ENCODE assay signal across 10 mouse cellular contexts in the genomic region with DNA sequence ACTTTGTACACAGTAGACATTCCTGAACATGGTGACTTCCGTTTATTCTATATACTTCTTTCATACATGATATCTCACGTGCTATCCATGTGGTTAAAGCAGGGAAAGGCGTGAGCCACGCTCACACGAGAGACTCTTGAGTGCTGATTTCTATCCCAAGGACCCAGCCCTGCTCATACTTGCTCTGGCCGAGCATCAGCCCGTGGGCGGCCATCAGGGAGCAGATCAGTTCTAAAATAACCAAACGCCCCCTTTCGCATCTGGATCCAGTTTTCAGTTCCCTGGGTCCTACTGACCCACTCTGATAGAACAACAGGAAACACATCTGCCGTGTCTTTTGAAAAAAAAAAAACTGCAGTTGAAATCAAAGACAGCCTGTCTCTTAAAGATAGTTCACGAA. TPM values are rescaled to one million over a fixed set of nuclear protein-coding genes. Genes with fewer than 3 reads are reported as not detected.
DNase-seq lines count a peak whose midpoint lies in the region; ATAC-seq lines count a peak whose summit lies in the region.
"Had no signal": no experiment of that assay in that cellular context is flagged by ENCODE, and none has a peak within 500 bp of the region (broad histone marks: within the 10 kb centered on the region; RNA-seq: fewer than 3 reads in every experiment).

No protein-coding gene starts in this region.

- H3K9me3 ChIP-seq in hindbrain, embryonic 14.5 days (ENCODE audit: control insufficient read depth, low read length): no peaks in the 10 kb centered on the region
- H3K9me3 ChIP-seq: midbrain, embryonic 12.5 days had no signal

- 85% methylated on average over 12 of the region's 12 CpGs for WGBS in hindbrain, embryonic 14.5 days

- peak; percentile 17 for DNase-seq in kidney, postnatal 10 days
- DNase-seq in kidney, adult 8-10 months: no peak
- peak; percentile 54 for DNase-seq in gastrocnemius, postnatal 25 days
- no peak for DNase-seq in hindbrain, embryonic 14.5 days (ENCODE audit: low spot score)
- peak; percentile 49 for DNase-seq in skeletal muscle tissue, adult 2 months (ENCODE audit: low read depth, low spot score)
- DNase-seq in left cerebral cortex, adult 8-10 months (ENCODE audit: low spot score in 2 of 2): no peak
- no peak for DNase-seq in cerebellum, adult 11 months
- no peak for DNase-seq in cerebellum, postnatal 25 days
- DNase-seq: thymus, adult 18-20 months had no signal

- H3K9ac ChIP-seq in hindbrain, embryonic 14.5 days: no peak overlapping the region
- H3K9ac ChIP-seq: midbrain, embryonic 12.5 days had no signal

- H3K36me3 ChIP-seq in hindbrain, embryonic 14.5 days (replicated peaks; ENCODE audit: control insufficient read depth, insufficient read depth): no peaks in the 10 kb centered on the region
- H3K36me3 ChIP-seq: midbrain, embryonic 12.5 days had no signal

- H3K4me1 ChIP-seq in hindbrain, embryonic 14.5 days (replicated peaks; ENCODE audit: control insufficient read depth, insufficient read depth, low read length): 0 out of 2 replicates have a peak, but pooled peaks cover 7% of the 10 kb centered on the region

- no peaks in the 10 kb centered on the region for H3K27me3 ChIP-seq in hindbrain, embryonic 14.5 days (ENCODE audit: control insufficient read depth, insufficient read depth, low read length)
- H3K27me3 ChIP-seq: midbrain, embryonic 12.5 days had no signal

- no peak overlapping the region for H3K4me3 ChIP-seq in hindbrain, embryonic 14.5 days (replicated peaks; ENCODE audit: low read length)
- H3K4me3 ChIP-seq: midbrain, embryonic 12.5 days had no signal

- no peak overlapping the region for H3K27ac ChIP-seq in hindbrain, embryonic 14.5 days
- H3K27ac ChIP-seq: midbrain, embryonic 12.5 days had no signal

- no peak for ATAC-seq in hindbrain, embryonic 14.5 days (ENCODE audit: low FRiP score)

- H3K4me2 ChIP-seq in hindbrain, embryonic 14.5 days (replicated peaks): peak overlapping the region; percentile 82
- H3K4me2 ChIP-seq: midbrain, embryonic 12.5 days had no signal

RNA-seq across cellular contexts. Expression of a gene that starts 2.6 kb away (rescaled TPM):
- total RNA-seq in gastrocnemius, postnatal 25 days (2021): 10 to 100 TPM; 16.7 to 22.6 TPM
- polyA plus RNA-seq in hindbrain, embryonic 14.5 days (2014; fragmentation: Nextera tagmentation; extraction: Ambion mirVana): 24.0 and 28.3 TPM in 2 replicates
- 1 to 10 TPM; 3.5 to 5.2 (median 4.0) TPM for total RNA-seq in left cerebral cortex, adult 8-10 months (2022)

Comparison
In these comparisons a context has a peak if more than half of its experiments do, and no peak if none do; other contexts are left out.
1. DNase-seq: peak in kidney, postnatal 10 days (single experiment), gastrocnemius, postnatal 25 days (single experiment) and skeletal muscle tissue, adult 2 months (single experiment); none in kidney, adult 8-10 months (0 of 2), hindbrain, embryonic 14.5 days (single experiment), left cerebral cortex, adult 8-10 months (0 of 2), cerebellum, adult 11 months (single experiment) and cerebellum, postnatal 25 days (0 of 2).